ENCODE assay signal across 9 mouse cellular contexts in the genomic region with DNA sequence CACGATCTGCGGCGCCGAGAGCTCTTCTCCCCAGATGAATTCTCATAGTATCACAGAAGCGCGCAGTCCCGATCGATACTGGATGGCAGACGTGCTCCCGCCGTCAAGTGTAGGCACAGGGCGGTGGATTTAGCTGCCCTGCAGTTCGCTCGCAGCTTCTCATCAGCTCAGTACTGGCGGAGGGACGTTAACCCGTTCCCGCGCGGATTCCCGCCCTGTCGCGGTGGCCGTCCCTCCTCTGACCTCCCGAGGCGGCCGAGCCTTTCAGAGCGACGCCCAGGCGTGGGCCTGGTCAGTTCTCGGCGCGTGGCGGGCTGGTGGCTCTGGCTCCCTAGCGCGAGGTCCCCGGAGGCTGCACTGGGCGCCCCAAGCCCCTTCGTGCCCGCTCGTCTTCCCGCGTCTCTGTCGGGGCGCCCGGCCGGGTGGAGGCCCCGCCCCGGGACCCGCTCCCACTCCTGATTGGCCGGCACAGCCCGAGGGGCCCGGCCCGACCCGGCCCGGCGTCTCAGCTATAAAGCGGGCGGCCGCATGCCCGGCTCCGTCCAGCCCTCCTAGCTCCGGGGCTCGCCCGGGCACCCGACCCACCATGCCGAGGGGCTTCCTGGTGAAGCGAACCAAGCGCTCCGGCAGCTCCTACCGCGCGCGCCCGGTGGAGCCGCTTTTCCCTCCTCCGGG. TPM values are rescaled to one million over a fixed set of nuclear protein-coding genes. Genes with fewer than 3 reads are reported as not detected.
A peak's percentile ranks its signal among the peaks of the same experiment; 100 is the strongest.
DNase-seq lines count a peak whose midpoint lies in the region; ATAC-seq and TF ChIP-seq lines count a peak whose summit lies in the region.
"Had no signal": no experiment of that assay in that cellular context is flagged by ENCODE, and none has a peak within 500 bp of the region (broad histone marks: within the 10 kb centered on the region; RNA-seq: fewer than 3 reads in every experiment).

A gene (plus strand): TSS at position 541 of the 675 bp plus-strand sequence.

- no peak for ATAC-seq in embryonic facial prominence, embryonic 15.5 days (ENCODE audit: insufficient number of reproducible peaks, low FRiP score, low TSS enrichment, low read depth)
- peak; percentile 73 for ATAC-seq in intestine, embryonic 16.5 days
- ATAC-seq in neural tube, embryonic 12.5 days (ENCODE audit: low FRiP score, low read depth) = peak; percentile 74

- no peaks in the 10 kb centered on the region for H3K9me3 ChIP-seq in embryonic facial prominence, embryonic 15.5 days (replicated peaks)
- H3K9me3 ChIP-seq in intestine, embryonic 16.5 days (ENCODE audit: control insufficient read depth, low read length) = no peaks in the 10 kb centered on the region
- H3K9me3 ChIP-seq in neural tube, embryonic 12.5 days = no peaks in the 10 kb centered on the region

- H3K4me1 ChIP-seq in embryonic facial prominence, embryonic 15.5 days = peaks cover 23% of the 10 kb centered on the region
- peaks cover 17% of the 10 kb centered on the region for H3K4me1 ChIP-seq in intestine, embryonic 16.5 days (ENCODE audit: control insufficient read depth, insufficient read depth, low read length)
- peaks cover 25% of the 10 kb centered on the region for H3K4me1 ChIP-seq in neural tube, embryonic 12.5 days

- peaks cover 51% of the 10 kb centered on the region for H3K27me3 ChIP-seq in embryonic facial prominence, embryonic 15.5 days
- peaks cover 35% of the 10 kb centered on the region for H3K27me3 ChIP-seq in intestine, embryonic 16.5 days (replicated peaks; ENCODE audit: control insufficient read depth, insufficient read depth, low read length)
- H3K27me3 ChIP-seq in neural tube, embryonic 12.5 days (replicated peaks) = peaks cover 60% of the 10 kb centered on the region

- intact Hi-C loops in gastrocnemius, adult 2 months (cut with DNase I) = no loop called here
- intact Hi-C loops in gastrocnemius, postnatal 36 days (cut with DNase I) = no loop called here

- WGBS in embryonic facial prominence, embryonic 15.5 days = under 1% methylated on average over 67 of the region's 77 CpGs
- under 1% methylated on average over 77 of the region's 77 CpGs for WGBS in intestine, embryonic 16.5 days
- WGBS in neural tube, embryonic 12.5 days = under 1% methylated on average over 61 of the region's 77 CpGs

- H3K36me3 ChIP-seq in embryonic facial prominence, embryonic 15.5 days = no peaks in the 10 kb centered on the region
- no peaks in the 10 kb centered on the region for H3K36me3 ChIP-seq in intestine, embryonic 16.5 days (ENCODE audit: control insufficient read depth, insufficient read depth, low read length)
- no peaks in the 10 kb centered on the region for H3K36me3 ChIP-seq in neural tube, embryonic 12.5 days

- TF ChIP-seq CTCF in gastrocnemius, adult 2 months (IDR thresholded peaks at IDR 0.05) = no peak

- no peak for DNase-seq in gastrocnemius, adult 2 months
- no peak for DNase-seq in gastrocnemius, postnatal 36 days
- peak; percentile 9 for DNase-seq in ovary, postnatal 36 days (ENCODE audit: low spot score)
- no peak for DNase-seq in ovary, postnatal 10 days (ENCODE audit: low spot score)
- DNase-seq in MN1 (ENCODE audit: low spot score) = no peak

- H3K4me2 ChIP-seq in embryonic facial prominence, embryonic 15.5 days (replicated peaks) = peak within 1 kb of the TSS; percentile 77
- peak within 1 kb of the TSS; percentile 93 for H3K4me2 ChIP-seq in intestine, embryonic 16.5 days (ENCODE audit: low read depth, low read length)
- peak within 1 kb of the TSS; percentile 93 for H3K4me2 ChIP-seq in neural tube, embryonic 12.5 days (replicated peaks)

- no peak within 1 kb of the TSS for H3K9ac ChIP-seq in embryonic facial prominence, embryonic 15.5 days
- no peak within 1 kb of the TSS for H3K9ac ChIP-seq in intestine, embryonic 16.5 days (ENCODE audit: low read depth, low read length)
- peak within 1 kb of the TSS; percentile 48 for H3K9ac ChIP-seq in neural tube, embryonic 12.5 days

- H3K27ac ChIP-seq in gastrocnemius, adult 2 months = no peak within 1 kb of the TSS
- no peak within 1 kb of the TSS for H3K27ac ChIP-seq in embryonic facial prominence, embryonic 15.5 days (replicated peaks)
- no peak within 1 kb of the TSS for H3K27ac ChIP-seq in intestine, embryonic 16.5 days (ENCODE audit: low read length)
- H3K27ac ChIP-seq in neural tube, embryonic 12.5 days = no peak within 1 kb of the TSS

- peak within 1 kb of the TSS; percentile 56 for H3K4me3 ChIP-seq in gastrocnemius, adult 2 months
- peak within 1 kb of the TSS; percentile 42 for H3K4me3 ChIP-seq in embryonic facial prominence, embryonic 15.5 days (replicated peaks)
- H3K4me3 ChIP-seq in intestine, embryonic 16.5 days (ENCODE audit: low read length) = peak within 1 kb of the TSS; percentile 53
- H3K4me3 ChIP-seq in neural tube, embryonic 12.5 days = peak within 1 kb of the TSS; percentile 47

RNA-seq across cellular contexts. Expression of the gene that starts here (rescaled TPM):
- not detected for total RNA-seq in gastrocnemius, adult 2 months (2021)
- not detected for total RNA-seq in gastrocnemius, postnatal 36 days (2021)
- 0.16 and 0.30 TPM in 2 replicates for polyA plus RNA-seq in embryonic facial prominence, embryonic 15.5 days (2015; fragmentation: Nextera tagmentation; extraction: Ambion mirVana)
- polyA plus RNA-seq in intestine, embryonic 16.5 days (2015; fragmentation: Nextera tagmentation; extraction: Ambion mirVana) = 0.06 and 0.11 TPM in 2 replicates
- polyA plus RNA-seq in neural tube, embryonic 12.5 days (2016; fragmentation: Nextera tagmentation; extraction: Ambion mirVana) = 1.0 and 1.6 TPM in 2 replicates
- total RNA-seq: hematopoietic stem cell, adult 5-6 weeks had no signal

Comparison
In these comparisons a context has a peak if more than half of its experiments do, and no peak if none do; other contexts are left out.
1. Peak in ATAC-seq, H3K4me3 ChIP-seq and H3K4me2 ChIP-seq in intestine, embryonic 16.5 days; RNA of the gene not detected or under 1 TPM.